Mouse (Mus musculus) embryo, embryonic 10.5 days (tissue): ENCODE data around the gene Rab44.

ENCODE experiments used
- DNase-seq: peaks from one replicate; pipeline ENCODE4 v3.0.0-alpha.2; 2015; ENCODE audit warnings: low spot score

Rab44 gene

DNA sequence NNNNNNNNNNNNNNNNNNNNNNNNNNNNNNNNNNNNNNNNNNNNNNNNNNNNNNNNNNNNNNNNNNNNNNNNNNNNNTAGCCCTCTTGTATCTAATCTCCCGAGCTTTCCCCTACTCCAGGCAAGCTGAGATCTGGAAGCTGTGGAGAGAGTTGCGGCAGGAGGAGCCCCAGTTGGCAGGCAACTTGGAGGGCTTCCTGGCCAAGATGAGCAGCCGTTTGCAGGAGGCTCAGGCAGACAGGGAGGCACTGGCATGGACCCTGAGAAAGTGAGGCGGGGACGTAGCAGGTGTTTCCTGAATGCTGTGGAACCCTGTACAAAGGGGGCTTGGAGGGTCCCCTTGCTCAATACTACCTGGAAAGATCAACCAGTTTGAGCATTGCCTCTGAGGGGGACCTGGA lies 21.1 kb downstream of the Rab44 start:
- no peak for DNase-seq

DNA sequence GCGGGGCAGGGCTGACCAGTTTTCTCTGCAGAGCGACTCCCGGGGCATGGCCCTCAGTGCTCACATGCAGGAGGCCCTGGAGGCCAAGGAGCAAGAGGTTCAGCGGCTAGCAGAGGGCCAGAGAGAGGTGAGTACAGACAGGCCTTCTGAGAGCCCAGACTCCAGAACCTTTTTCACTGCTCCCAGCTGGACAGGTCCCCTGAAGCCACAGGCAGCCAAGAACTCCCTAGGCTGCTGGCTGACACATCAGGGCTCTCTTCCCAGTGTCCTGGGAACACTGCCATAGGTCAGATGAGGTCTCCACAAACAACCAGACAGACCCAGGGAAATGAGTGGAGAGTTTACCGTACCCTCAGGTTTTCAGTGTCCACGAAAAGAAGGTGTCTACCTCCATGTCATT lies 22.3 kb downstream of the Rab44 start:
- DNase-seq: no peak

DNA sequence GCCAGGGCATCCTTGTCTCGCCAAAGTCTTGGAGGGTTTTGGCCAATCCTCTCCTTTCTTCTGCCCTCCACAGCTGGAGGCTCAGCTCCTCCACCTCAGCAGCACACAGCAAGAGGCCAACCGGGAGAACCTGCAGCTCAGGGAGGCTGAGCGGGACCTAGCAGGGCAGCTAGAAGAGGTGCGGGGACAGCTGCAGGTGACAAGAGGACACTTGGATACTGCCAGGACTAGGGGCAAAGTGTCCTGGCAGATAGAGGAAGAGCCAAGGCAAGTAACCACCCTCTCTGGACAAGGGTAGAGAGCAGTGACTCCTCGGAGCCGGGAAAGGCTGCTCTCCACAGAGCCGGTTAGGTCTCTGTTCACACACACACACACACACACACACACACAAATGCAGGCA lies 24.0 kb downstream of the Rab44 start:
- no peak for DNase-seq

DNA sequence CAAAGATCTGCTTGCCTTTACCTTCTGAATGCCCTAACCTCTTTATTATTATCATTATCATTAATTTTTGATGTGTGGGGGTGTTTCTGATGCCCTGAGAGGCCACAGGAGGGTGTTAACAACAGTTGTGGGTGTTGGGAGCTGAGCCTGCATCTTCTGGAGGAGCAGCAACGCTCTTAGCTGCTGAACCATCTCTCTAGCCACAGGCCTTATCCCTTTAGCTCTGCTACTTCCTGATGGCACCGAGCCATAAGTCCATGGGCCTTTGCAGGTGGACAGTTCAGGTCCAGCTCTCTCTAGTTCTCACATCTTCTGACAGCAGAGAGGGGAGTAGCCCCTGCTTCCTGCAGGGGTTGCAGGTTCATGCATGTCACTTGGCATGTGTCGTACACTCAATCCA lies 27.6 kb downstream of the Rab44 start:
- no peak for DNase-seq

DNA sequence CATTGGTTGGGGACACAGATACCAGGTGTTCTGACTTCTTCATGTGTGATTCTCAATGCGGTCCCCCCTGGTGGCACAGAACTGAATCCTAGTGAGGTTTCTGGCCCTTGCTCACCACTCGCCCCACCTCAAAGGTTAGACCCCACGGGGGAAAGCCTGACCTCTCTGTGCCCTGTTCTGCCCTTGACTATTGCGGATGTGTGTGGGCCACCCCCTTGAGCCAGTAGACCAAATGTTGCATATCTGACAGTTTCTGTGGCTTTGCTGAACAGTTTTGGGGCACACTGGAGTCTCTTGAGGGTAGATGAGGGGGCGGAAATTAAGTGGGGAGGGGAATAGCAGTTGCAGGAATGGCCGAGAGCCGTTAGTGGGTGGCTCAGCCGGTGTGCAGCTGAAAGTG lies 29.3 kb downstream of the Rab44 start:
- no peak for DNase-seq

DNA sequence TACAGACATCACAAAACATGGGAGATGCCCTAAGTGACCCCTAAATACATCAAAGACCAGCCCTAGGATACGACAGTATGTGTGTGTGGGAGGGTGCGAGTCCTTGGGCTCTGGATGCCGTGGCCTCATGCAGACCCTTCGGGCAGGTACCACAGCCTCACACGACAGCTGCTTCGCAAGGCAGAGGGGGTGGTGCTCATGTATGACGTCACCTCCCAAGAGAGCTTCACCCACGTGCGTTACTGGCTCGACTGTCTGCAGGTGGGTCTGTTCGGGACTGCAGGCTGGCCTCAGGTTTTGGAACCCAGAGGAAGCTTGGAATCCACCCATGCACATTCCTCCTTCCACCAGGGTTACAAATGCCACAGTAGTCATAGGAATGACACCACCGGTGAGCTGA lies 31.2 kb downstream of the Rab44 start:
- no peak for DNase-seq

DNA sequence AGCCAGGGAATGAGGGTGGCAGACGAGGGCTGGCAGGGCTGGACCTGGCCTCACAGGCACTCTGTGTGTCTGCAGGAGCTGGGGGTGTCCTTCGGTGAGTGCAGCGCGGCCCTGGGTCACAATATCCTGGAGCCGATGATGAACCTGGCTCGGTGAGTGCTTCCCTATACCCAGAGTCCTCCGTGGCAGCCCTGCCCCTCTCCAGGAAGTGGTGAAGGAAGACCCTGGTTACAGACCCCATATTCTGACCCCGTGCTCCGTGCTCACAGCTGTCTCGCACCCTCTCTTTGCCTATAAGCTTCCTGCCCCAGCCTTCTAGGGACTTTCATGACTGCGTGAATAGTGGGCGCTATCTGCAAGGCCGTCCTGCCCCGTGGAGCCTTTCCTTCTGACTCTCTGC lies 33.3 kb downstream of the Rab44 start:
- DNase-seq: no peak

DNA sequence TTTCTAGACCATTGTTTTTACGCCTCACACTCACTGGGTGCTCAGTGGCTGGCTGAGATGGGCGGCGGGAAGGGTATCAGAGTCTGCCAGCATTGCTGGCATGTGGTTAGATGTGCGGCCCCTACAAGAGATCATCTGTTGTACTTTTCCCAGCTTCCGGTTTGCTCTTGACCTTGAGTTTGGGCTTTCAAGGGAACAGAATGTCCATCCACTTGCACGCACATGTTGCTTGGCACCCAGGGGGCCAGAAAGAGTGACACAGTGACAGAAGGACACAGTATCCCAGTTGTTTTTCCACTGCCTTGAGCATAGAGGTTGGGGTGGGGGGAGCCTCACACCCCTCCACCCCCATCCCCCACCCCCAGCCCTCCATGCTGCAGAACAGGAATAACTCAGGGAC lies 33.8 kb downstream of the Rab44 start:
- DNase-seq: no peak

DNA sequence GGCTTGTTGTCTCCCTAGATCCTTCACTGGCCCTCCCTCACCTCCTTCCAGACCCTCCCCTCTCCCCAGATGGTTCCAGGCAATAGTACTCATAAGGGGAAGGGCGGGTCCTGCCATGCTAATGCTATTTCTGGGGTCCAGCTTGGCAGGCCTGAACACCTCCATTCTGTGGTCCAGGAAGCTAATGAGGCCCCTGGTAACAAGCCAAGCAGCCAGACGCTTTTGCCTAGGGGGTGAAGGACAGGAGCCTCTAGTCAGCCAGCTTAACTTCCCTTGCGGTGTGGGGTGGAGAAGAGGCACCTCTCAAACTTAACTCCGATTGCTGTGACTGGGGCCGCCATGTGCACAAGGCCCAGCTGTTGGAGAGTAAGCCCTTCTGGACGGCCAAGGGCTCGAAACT lies 35.8 kb downstream of the Rab44 start:
- DNase-seq: no peak

DNA sequence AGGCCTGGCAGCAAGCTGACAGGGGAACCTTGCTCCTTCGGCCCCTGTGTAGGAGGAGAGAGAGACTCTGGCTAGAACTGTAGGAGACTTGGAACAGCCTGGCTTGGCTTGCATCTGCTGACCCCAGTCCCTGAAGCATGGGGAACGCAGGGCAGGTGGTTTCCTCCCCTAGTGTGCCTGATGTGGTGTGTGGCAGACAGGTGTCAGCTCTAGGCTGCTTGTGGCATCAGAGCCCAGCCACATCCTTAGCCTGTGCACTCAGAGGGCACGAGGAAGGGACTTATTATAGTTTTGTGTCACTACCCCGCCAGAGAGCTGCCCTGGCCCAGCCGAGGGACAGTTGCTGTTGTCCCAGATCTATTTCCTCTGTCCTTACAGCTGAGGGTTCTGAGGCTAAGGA lies 38.6 kb downstream of the Rab44 start:
- DNase-seq: no peak

DNA sequence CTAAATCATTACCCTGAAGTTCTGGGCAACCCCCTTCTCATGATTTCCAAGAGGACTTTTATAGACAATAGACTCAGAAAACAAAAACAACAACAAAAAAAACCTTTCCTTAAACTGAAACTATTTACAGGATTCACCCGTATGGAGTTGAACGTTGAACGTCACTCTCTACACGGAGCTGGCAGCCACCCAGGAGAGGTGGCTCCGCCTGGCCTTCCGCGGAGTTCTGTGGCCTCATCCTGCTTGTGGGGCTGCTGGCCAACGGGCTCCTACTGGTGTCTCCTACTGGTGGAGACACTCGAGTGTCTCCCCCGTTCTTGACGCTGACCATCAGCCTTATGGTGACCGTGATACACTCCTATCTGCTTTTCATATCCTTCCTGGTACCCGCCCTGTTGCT lies 40.3 kb downstream of the Rab44 start:
- DNase-seq: no peak

DNA sequence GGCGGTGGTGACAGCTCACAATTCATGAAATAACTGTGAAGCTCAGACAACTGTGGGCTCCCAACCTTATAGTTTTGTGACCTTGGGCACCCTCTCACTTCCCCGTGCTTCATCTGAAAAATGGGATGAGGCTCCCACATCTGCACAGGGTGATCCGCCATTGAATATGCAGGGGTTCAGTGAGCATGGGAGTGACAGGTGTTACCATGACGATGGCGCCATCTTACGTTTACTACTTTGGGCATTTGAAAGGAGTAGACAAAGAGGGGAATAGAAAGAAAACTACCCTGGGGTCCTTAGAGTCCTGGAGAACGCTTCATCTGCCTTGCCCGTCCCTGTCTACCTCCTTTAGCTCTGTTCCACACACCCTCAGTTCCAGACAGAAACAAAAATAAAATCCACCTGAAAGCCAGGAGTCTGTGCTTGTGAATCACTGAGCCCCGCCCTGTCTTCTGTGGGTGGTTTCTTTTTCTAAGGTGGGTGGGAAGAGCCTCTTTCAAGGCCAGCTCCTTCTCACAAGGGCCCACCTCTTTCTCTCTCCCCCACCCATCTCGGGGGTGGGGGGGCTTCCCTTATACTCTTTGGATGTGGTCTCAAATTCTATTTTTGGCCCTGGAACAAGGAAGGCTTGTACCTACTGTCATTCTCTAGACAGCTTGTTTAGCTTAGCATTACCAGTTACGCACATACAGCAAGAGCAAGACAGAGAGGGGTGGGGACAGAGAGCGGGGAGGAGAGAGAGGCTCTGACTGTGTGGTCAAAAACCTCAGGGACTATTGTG lies 41.6 kb downstream of the Rab44 start:
- peak; percentile 24 for DNase-seq

DNA sequence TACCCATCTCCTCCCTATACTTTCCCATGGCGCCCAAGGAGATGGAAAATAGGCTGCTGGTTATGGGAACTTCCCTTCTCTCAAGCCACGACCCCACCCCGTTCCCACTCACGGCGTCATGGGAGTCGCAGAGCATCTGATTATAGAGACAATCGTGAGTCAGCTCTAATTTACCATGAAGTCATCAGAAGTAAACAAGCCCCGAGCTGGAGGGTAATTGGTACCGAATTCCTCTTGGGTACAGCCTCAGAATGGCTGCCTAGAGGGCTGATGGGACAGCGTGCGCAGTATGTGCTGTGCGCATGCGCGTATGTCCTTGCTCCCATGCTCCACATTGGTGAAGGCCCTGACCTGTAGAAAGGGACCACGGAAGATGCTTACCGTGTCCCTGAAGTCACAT lies 42.5 kb downstream of the Rab44 start:
- no peak for DNase-seq

DNA sequence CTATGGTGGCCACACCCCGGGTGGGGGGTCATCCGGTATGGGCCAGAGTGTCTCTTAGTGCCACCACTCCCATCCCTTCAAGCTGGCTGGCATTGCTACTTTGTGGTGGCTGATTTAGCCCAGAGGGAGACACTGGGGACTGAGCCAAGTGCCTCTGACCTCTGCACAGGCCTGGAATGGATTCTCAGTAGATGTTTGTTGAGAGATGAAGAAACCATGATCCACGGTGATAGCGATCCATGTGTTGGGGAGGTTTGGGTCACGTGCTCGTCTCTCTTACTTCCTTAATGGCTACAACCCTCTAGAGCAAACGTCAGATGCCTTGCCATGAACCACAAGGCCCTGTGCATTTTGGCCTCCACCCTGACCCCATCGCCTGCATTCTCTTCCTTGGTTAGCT lies 42.9 kb downstream of the Rab44 start:
- no peak for DNase-seq

DNA sequence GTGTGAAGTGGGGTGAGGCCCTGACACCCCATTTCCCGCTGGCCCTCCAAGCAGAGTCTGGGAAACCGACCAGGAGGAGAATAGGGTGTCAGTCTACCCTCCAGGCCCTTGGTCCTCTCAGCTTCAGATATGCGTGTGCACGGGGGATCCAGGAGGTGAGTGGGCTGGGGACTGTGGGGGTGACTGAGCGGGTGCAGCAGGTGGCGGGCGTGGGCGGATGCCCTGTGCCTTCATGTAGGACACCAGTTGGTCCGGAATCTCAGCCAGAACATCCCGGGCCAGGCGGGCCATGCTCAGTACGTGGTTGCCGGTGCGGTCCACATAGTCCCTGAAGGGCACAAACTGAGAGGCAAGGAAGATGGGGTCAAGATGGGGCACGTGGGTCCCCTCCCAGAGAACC lies 45.0 kb downstream of the Rab44 start:
- DNase-seq: no peak

DNA sequence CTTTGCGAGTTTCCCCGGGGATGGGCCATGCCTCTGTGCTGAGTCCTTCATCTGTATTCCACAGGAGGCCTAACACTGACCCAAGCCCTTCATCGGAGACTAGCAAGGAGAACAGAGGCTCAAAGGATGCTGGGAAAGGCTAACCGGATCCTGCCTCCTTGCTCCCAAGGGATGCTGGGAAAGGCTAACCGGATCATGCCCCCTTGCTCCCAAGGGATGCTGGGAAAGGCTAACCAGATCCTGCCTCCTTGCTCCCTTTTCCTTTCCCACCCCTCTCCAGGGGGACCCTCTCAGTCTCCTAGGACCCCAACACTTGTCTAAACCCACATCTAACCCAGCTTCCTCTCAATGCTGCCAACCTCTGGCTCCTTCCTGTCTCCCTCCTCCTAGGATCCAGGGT lies 45.4 kb downstream of the Rab44 start:
- DNase-seq: no peak

DNA sequence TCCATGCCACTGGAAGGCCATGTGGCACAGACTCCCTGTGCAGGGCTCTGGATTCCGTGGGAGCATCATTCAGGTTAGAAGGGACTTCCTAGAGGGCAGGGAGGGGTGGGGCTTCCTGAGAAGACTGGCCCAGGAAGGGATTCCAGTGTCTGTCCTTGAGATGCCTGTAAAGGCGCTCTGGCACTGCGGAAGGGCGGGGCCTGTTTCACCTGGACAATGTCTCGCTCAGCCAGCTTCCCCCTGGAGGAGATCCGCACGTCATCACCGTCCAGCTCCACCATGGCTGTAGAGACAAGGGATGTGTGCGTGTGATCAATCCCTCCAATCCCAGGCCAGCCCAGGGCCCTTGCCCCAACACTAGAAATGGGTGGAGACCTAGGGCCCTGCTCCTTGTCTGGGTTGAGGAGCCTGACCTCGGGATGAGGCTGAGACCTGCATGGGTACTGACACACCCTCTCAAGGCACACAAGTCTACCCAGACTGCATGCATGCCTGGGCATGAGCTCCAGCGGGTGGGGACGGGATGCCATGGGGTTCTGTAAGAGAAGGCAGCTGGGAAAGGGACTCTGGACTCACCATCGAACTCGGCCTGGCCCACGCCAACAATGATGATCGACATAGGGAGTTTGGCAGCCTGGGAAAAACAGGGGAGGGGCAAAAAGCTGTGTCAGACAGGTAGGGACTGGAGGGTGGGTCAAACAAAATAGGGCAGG lies 46.0 kb downstream of the Rab44 start:
- DNase-seq: no peak

DNA sequence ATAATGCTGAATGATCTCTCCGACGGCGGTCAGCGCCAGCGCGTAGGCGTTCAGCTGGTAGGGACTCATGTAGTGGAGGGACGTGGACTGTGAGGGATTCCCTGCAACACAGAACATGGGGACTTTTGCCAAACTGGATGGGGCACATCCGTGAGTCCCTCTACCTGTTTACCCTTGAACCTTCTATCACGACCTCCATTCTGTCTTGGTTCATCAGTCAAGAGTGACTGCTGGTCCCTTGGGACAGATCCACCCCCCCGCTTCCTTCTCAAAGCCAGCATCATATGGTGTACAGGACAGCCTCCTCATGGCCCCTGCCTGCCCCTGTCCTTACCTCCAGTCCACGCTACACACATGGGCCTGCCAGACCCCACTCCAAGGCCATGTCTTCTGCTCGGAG lies 48.4 kb downstream of the Rab44 start:
- no peak for DNase-seq

DNA sequence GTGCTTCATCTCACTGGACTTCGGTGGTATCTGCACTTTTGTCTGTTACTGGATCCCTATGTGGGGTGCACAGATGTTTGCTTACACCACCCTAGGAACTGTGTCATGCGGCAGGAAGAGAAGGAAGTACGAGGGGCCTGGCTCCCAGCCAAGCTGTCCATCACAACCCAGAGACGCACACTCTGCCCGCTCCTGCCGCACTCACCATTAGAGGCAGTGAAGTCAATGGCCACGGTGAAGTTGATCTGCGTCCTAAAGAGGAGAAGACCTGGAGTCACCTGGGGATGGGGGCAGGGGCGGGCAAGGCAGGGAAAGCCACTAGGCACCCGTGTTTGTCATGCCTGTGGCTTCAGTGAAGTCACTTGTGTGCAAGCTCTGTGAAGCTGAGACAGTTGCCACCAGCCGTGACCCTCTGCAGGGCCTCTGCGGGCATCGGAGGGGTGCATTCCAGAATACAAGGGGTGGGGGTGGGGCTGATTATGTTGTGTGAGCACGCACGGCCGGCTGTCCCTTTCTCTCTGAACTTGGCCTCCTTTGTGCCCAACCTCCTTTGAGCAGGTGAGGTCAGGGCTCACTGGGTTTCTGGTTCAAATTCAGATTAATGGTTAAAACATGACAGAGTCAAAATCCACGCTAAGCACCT lies 50.6 kb downstream of the Rab44 start:
- DNase-seq: peak; percentile 24

DNA sequence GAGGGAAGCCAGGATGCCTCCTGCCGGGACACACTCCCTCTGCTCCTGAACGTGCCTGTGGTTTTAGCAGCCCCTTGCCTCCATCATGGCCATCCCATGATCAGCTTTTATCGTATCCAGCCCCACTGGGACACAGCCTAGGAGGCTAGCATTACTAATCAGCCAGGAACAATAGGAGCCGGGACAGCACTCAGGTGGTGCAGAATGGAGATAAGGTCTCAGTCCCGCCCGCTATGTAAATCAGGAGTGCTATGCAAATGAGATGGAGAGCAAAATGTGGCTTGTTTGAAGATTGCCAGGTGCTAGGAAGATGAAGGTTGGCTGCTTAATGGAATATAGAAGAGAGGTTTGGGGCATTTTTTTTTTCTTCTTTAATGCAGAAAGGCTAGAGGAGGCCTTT lies 51.5 kb downstream of the Rab44 start:
- no peak for DNase-seq

DNA sequence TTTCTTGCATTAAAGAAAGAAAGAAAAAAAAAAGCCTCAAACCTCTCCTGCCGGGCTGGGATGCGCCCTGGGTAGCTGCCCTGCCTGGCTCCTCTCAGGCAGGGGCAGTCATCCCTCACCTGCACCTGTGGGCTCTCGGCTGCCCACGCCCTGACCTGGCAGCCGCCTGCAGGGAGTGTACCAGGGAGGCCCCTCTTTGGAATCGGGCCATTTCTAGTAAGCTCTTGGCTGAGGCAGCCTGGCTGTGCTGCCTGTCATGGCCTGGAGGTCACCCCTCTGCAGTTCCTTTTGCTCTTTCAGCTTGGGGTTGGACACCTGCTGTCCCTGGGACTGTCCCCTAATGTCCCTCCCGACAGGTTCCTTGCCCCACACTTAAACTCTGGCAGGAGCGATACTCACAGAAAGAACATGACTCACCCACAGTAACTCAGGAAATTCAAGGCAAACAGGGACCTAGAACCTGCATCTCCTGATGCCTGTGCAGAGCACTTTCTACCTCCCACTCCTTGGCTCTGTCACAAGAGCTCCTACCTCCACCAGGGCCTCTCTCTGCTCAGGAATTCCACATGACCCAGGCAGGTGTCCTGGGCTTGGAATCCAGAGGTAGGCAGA lies 52.1 kb downstream of the Rab44 start:
- DNase-seq: no peak

DNA sequence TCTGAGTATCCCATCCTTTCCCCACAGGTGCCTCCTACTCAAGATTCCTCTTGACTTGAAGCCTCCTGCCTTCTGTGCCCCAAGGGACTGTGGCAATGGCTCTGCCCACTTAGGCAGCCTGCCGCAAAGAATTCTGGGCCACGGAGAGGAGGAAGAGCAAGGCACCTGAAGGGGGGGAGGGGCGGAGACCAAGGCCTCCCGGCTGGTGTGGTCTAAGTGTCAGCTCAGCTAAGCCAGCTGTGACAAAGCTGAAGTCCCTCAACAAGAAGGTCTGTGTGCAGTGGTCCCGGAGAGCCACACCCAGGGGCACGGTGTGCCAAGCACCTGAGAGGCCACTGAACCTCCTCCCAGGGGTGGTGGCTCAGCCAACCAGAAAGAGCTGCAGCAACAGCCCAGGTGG lies 53.4 kb downstream of the Rab44 start:
- DNase-seq: no peak

DNA sequence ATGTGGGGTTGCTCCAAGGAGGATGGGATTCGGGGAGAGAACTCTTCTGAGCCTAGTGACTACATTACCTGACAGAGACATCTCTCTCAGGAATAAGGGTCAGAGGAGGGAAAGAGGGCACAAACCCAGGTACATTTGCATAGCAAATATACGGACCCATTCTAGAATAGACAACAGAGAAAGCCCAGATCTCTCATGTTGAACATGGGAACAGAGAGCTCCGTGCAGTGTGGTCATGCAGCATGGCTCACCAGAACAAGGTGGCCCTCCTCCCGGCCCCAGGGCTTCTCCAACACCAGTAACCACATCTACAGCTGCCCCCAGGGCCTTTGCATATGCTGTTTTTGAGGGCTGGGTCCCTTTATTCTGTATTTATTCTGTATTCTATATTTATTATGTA lies 54.5 kb downstream of the Rab44 start:
- no peak for DNase-seq
